Mouse (Mus musculus): Measurements from ENCODE around the gene Pitpnc1. TPM values are rescaled to one million over a fixed set of nuclear protein-coding genes. Genes with fewer than 3 reads are reported as not detected.

Gene Pitpnc1
- polyA plus RNA-seq, 1 experiment from 2014 or later, result 7.3 TPM

GRCm38 (mm10) chr11:107502801-107503200 lies 32.3 kb upstream of the Pitpnc1 start:
- TF ChIP-seq CTCF (IDR thresholded peaks at IDR 0.05), result peak; percentile 46
- ChIA-PET POLR2A (interaction anchor here (0.6 kb wide), 2 partner anchors 37 to 193 kb away, joined by 5 to 6 read pairs; no protein-coding TSS in a partner anchor), CTCF (interaction anchor here (1.0 kb wide), 1 partner anchor 11 kb away, joined by 4 read pairs; no protein-coding TSS in a partner anchor)
- ATAC-seq (no peak), DNase-seq (ENCODE audit: low read depth, low spot score) (no peak)
- in situ Hi-C loops (cut with MboI; ENCODE audit: low pct_unique_long_range_greater_than_20kb), result loop anchor here (25.0 kb wide), 2 partner anchors 110 to 484 kb away; no protein-coding TSS in a partner anchor
- H3K27me3 ChIP-seq, result no peaks in the 10 kb centered on the region

GRCm38 (mm10) chr11:107484341-107484740 lies 13.8 kb upstream of the Pitpnc1 start:
- no peaks in the 10 kb centered on the region for H3K27me3 ChIP-seq
- ATAC-seq (no peak), DNase-seq (ENCODE audit: low read depth, low spot score) (no peak)
- in situ Hi-C loops (cut with MboI; ENCODE audit: low pct_unique_long_range_greater_than_20kb), result no loop called here
- ChIA-PET CTCF (no interaction called here), POLR2A (interaction anchor here (0.7 kb wide), 1 partner anchor 102 kb away, joined by 3 read pairs; no protein-coding TSS in a partner anchor)
- no peak for TF ChIP-seq CTCF (IDR thresholded peaks at IDR 0.05)

GRCm38 (mm10) chr11:107479862-107480203 lies 9.3 kb upstream of the Pitpnc1 start:
- CTCF ChIA-PET, result no interaction called here
- ATAC-seq, result no peak
- no peak for DNase-seq (ENCODE audit: low read depth, low spot score)
- POLR2A ChIA-PET, result no interaction called here
- in situ Hi-C loops (cut with MboI; ENCODE audit: low pct_unique_long_range_greater_than_20kb), result no loop called here
- TF ChIP-seq CTCF (IDR thresholded peaks at IDR 0.05), result no peak
- H3K27me3 ChIP-seq, result no peaks in the 10 kb centered on the region

- POLR2A ChIA-PET, result no interaction called here
- H3K27me3 ChIP-seq, result no peaks in the 10 kb centered on the region
- DNase-seq (ENCODE audit: low read depth, low spot score) (no peak), ATAC-seq (peak; percentile 87)
- no peak for TF ChIP-seq CTCF (IDR thresholded peaks at IDR 0.05)
- CTCF ChIA-PET, result no interaction called here
- in situ Hi-C loops (cut with MboI; ENCODE audit: low pct_unique_long_range_greater_than_20kb), result no loop called here
Observed at GRCm38 (mm10) chr11:107479053-107479861, 8.8 kb upstream of the Pitpnc1 start, which contains the start of gene Psmd12. Gene Psmd12, plus strand, starts transcription at chr11:107479484.

GRCm38 (mm10) chr11:107473137-107473820 lies 2.8 kb upstream of the Pitpnc1 start:
- POLR2A ChIA-PET, result no interaction called here
- in situ Hi-C loops (cut with MboI; ENCODE audit: low pct_unique_long_range_greater_than_20kb), result loop anchor here (5.0 kb wide), 3 partner anchors 86 to 256 kb away; no protein-coding TSS in a partner anchor
- DNase-seq (ENCODE audit: low read depth, low spot score) (no peak), ATAC-seq (peak; percentile 38)
- no peaks in the 10 kb centered on the region for H3K27me3 ChIP-seq
- peak; percentile 88 for TF ChIP-seq CTCF (IDR thresholded peaks at IDR 0.05)
- CTCF ChIA-PET, result interaction anchor here (1.2 kb wide), 1 partner anchor 10 kb away, joined by 3 read pairs; no protein-coding TSS in a partner anchor

- in situ Hi-C loops (cut with MboI; ENCODE audit: low pct_unique_long_range_greater_than_20kb), result loop anchor here (5.0 kb wide), 3 partner anchors 85 to 255 kb away; no protein-coding TSS in a partner anchor
- no peak for ATAC-seq
Observed at GRCm38 (mm10) chr11:107472304-107472703, 1.8 kb upstream of the Pitpnc1 start.

GRCm38 (mm10) chr11:107471071-107471720 lies 697 bp upstream of the Pitpnc1 start:
- no peak for TF ChIP-seq CTCF (IDR thresholded peaks at IDR 0.05)
- CTCF ChIA-PET, result interaction anchor here (1.0 to 1.5 kb wide), 8 partner anchors 86 to 265 kb away, joined by 3 to 6 read pairs (median 4); no protein-coding TSS in a partner anchor
- in situ Hi-C loops (cut with MboI; ENCODE audit: low pct_unique_long_range_greater_than_20kb), result loop anchor here (5.0 kb wide), 3 partner anchors 84 to 254 kb away; no protein-coding TSS in a partner anchor
- DNase-seq (ENCODE audit: low read depth, low spot score) (no peak), ATAC-seq (no peak)
- POLR2A ChIA-PET, result interaction anchor here (0.5 to 0.6 kb wide), 3 partner anchors 22 to 171 kb away, joined by 4 to 9 read pairs (median 4); no protein-coding TSS in a partner anchor
- H3K27me3 ChIP-seq, result no peaks in the 10 kb centered on the region

More at GRCm38 (mm10) chr11:107472304-107472703, 1.8 kb upstream of the Pitpnc1 start:
- no peak for TF ChIP-seq CTCF (IDR thresholded peaks at IDR 0.05)
- ChIA-PET POLR2A (interaction anchor here (0.6 kb wide), 1 partner anchor 9 kb away, joined by 3 read pairs; no protein-coding TSS in a partner anchor), CTCF (interaction anchor here (1.2 to 1.5 kb wide), 4 partner anchors 87 to 266 kb away, joined by 3 to 5 read pairs (median 4); no protein-coding TSS in a partner anchor)
- no peaks in the 10 kb centered on the region for H3K27me3 ChIP-seq
- DNase-seq (ENCODE audit: low read depth, low spot score), result no peak

GRCm38 (mm10) chr11:107469523-107470371 lies 752 bp downstream of the Pitpnc1 start:
- no peak for DNase-seq (ENCODE audit: low read depth, low spot score)

GRCm38 (mm10) chr11:107469031-107469522 lies 1.4 kb downstream of the Pitpnc1 start:
- in situ Hi-C loops (cut with MboI; ENCODE audit: low pct_unique_long_range_greater_than_20kb), result no loop called here
- POLR2A ChIA-PET, result interaction anchor here (0.5 kb wide), 1 partner anchor 81 kb away, joined by 3 read pairs; no protein-coding TSS in a partner anchor
- DNase-seq (ENCODE audit: low read depth, low spot score) (no peak), ATAC-seq (peak; percentile 55)
- H3K27me3 ChIP-seq, result no peaks in the 10 kb centered on the region
- CTCF ChIA-PET, result interaction anchor here (1.3 to 2.2 kb wide), 2 partner anchors 84 to 254 kb away, joined by 4 to 6 read pairs; no protein-coding TSS in a partner anchor
- TF ChIP-seq CTCF (IDR thresholded peaks at IDR 0.05), result peak; percentile 100

More at GRCm38 (mm10) chr11:107469523-107470371, 752 bp downstream of the Pitpnc1 start:
- CTCF ChIA-PET, result interaction anchor here (1.2 to 2.2 kb wide), 5 partner anchors 12 to 255 kb away, joined by 3 to 6 read pairs (median 4); no protein-coding TSS in a partner anchor
- H3K27me3 ChIP-seq, result no peaks in the 10 kb centered on the region
- POLR2A ChIA-PET, result interaction anchor here (0.9 kb wide), 1 partner anchor 25 kb away, joined by 3 read pairs; no protein-coding TSS in a partner anchor
- in situ Hi-C loops (cut with MboI; ENCODE audit: low pct_unique_long_range_greater_than_20kb), result loop anchor here (5.0 kb wide), 3 partner anchors 82 to 252 kb away; no protein-coding TSS in a partner anchor
- ATAC-seq, result peak; percentile 27
- no peak for TF ChIP-seq CTCF (IDR thresholded peaks at IDR 0.05)

Measured in Patski (cell line).